Mouse (Mus musculus) brain, adult 10 weeks (tissue): ENCODE data around the gene Gfod2. TPM values are rescaled to one million over a fixed set of nuclear protein-coding genes. Genes with fewer than 3 reads are reported as not detected.

Experiments used
- polyA plus RNA-seq: library from polyadenylated mRNA; stranded (reverse); fragments of 350-450 nt; fragmentation: Illumina TruSeq; extraction: RNeasy Lipid Tissue Mini Kit (QIAGEN cat#74804); gene quantifications from one replicate; pipeline ENCODE4 v1.2.3, GENCODE M21; 2015; ENCODE audit warnings: low read depth, low replicate concordance

The Gfod2 gene
- 22.9 TPM for polyA plus RNA-seq

GRCm38 (mm10) chr8:105758277-105759108 is at the start of gene Gfod2:
TSS of gene Gfod2 (minus strand) at chr8:105758664.

DNA sequence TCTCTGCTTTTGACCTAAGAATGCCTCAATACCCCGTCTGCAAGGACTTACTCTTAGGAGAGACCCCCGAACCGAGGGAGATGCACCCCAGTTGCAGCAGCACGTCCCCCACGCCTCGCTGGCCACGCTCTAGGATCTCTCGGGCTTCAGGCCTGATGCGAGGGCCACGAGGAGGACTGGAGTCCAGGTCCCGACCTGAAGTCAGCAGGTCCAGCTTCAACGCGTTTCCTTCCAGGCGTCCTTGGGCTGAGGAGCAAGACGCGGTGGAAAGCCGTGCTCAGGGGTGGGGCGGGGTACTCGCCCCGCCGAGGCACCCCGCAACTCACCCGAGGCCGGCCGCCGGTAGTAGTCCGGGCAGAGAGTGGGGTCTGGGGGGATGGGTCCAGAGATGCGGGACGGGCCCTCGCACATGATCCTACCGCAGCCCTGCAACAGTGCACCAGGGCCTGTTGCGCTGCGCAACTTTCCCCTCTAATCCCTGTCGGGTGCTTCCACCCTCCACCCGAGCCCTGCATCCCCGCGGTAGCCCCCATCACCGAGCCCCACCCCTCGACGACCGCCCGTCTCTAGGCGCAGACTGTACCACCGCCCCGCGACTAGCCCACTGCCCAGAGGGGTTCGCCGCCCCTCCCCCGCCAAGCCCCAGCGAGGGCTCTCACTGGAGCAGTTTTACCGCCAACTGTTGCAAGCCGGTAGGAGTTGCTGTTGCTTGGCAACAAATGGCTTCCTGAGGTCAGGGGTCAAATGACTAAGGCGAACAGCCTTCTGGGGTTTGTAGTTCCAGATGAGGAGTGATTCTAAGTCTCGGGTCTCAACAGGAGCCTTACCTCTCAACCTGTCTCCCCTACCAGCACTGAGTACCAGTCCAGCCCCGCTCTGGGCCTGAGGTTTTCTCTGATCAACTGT is 50.7 kb downstream of the Gfod2 start, which contains the start of the genes 4933405L10Rik and Enkd1:
4933405L10Rik (plus strand) TSS at position 158 of the 906 bp plus-strand sequence.
Enkd1 (minus strand) TSS at position 713 of the 906 bp plus-strand sequence.

GRCm38 (mm10) chr8:105700966-105701824 is 57.3 kb downstream of the Gfod2 start, which contains the start of the genes Acd and Pard6a:
TSS of gene Acd (minus strand) at chr8:105701102.
TSS of gene Pard6a (plus strand) at chr8:105701148.

DNA sequence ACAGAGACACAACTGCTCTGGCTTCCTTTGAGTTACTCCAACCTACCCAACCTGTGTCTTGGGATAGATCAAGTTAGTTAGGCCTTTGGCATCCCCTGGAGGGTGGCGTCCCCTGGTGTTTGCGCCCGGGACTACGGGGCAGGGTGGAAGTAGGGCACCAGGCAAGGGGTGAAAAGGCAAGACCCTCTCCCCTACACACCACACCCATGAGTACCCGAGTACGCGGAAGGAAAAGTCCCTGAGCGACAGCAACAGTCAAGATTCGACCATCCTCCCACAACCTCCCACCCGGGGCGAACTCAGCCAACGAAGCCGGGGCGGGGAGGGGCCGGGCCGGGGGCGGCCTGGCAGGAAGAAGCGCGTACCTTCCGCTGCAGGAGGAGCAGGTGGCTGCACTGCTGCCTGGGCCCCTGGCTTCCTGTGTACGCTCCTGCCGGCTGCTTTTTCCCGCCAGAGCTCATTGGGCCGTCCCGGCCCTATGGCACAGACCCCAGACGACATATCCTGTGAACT is 72.6 kb downstream of the Gfod2 start, which contains the start of gene Carmil2:
Carmil2 (plus strand) TSS at position 479 of the 513 bp plus-strand sequence.

Other genes with a start within 250 kb of the Gfod2 start
- gene Hsd11b2, start 239.9 kb downstream of the Gfod2 start, polyA plus RNA-seq = not detected
- gene Atp6v0d1, start 192.6 kb downstream of the Gfod2 start, polyA plus RNA-seq = 354 TPM
- gene Ripor1, start 153.4 kb downstream of the Gfod2 start, polyA plus RNA-seq = 42.2 TPM
- gene Ctcf, start 122.1 kb downstream of the Gfod2 start, polyA plus RNA-seq = 56.7 TPM
- gene Agrp, start 121.3 kb downstream of the Gfod2 start, polyA plus RNA-seq = not detected
- gene Carmil2, start 72.4 kb downstream of the Gfod2 start, polyA plus RNA-seq = 42.3 TPM
- 44.3 TPM for gene Acd, start 57.6 kb downstream of the Gfod2 start, polyA plus RNA-seq
- 53.7 TPM for gene Pard6a, start 57.5 kb downstream of the Gfod2 start, polyA plus RNA-seq
- gene 4933405L10Rik, start 51.0 kb downstream of the Gfod2 start, polyA plus RNA-seq = not detected
- 10.3 TPM for gene Enkd1, start 50.5 kb downstream of the Gfod2 start, polyA plus RNA-seq
- gene Ranbp10, start 68.7 kb upstream of the Gfod2 start, polyA plus RNA-seq = 17.1 TPM
- 0.71 TPM for gene Tsnaxip1, start 69.1 kb upstream of the Gfod2 start, polyA plus RNA-seq
- gene Cenpt, start 94.6 kb upstream of the Gfod2 start, polyA plus RNA-seq = 13.9 TPM
- 37.5 TPM for gene Thap11, start 96.5 kb upstream of the Gfod2 start, polyA plus RNA-seq
- 102 TPM for gene Nutf2, start 101.9 kb upstream of the Gfod2 start, polyA plus RNA-seq
- gene Edc4, start 122.2 kb upstream of the Gfod2 start, polyA plus RNA-seq = 36.3 TPM
- 2.5 TPM for gene Nrn1l, start 134.9 kb upstream of the Gfod2 start, polyA plus RNA-seq
- 5.9 TPM for gene Pskh1, start 141.8 kb upstream of the Gfod2 start, polyA plus RNA-seq
- gene Ctrl, start 175.2 kb upstream of the Gfod2 start, polyA plus RNA-seq = 2.1 TPM
- gene Psmb10, start 179.8 kb upstream of the Gfod2 start, polyA plus RNA-seq = 111 TPM
- 38.2 TPM for gene Lcat, start 184.7 kb upstream of the Gfod2 start, polyA plus RNA-seq
- gene Slc12a4, start 207.4 kb upstream of the Gfod2 start, polyA plus RNA-seq = 14.4 TPM
- gene Dpep3, start 220.8 kb upstream of the Gfod2 start, polyA plus RNA-seq = not detected
- 21.1 TPM for gene Dus2, start 232.7 kb upstream of the Gfod2 start, polyA plus RNA-seq
- gene Dpep2nb, start 247.3 kb upstream of the Gfod2 start, polyA plus RNA-seq = not detected